In genomic region chr6:129030964-129031363, GRCm38 (mm10) we compare ENCODE assay signal across 42 mouse cellular contexts. TPM values are rescaled to one million over a fixed set of nuclear protein-coding genes. Genes with fewer than 3 reads are reported as not detected.
"Had no signal": no experiment of that assay in that cellular context is flagged by ENCODE, and none has a peak within 500 bp of the region (broad histone marks: within the 10 kb centered on the region; RNA-seq: fewer than 3 reads in every experiment).

No protein-coding gene starts in this region.

- H3K36me3 ChIP-seq: heart, embryonic 15.5 days; hindbrain, embryonic 10.5 days; hindbrain, embryonic 12.5 days; hindbrain, embryonic 13.5 days; hindbrain, embryonic 15.5 days; intestine, embryonic 15.5 days; kidney, embryonic 15.5 days had no signal

- H3K9ac ChIP-seq: heart, embryonic 15.5 days; hindbrain, embryonic 12.5 days; hindbrain, embryonic 13.5 days; hindbrain, embryonic 14.5 days; hindbrain, embryonic 15.5 days; intestine, embryonic 15.5 days; kidney, embryonic 15.5 days had no signal

- H3K27ac ChIP-seq: heart, embryonic 15.5 days; hindbrain, embryonic 10.5 days; hindbrain, embryonic 12.5 days; hindbrain, embryonic 13.5 days; hindbrain, embryonic 14.5 days; hindbrain, embryonic 15.5 days; hindbrain, postnatal 0 days; intestine, embryonic 15.5 days; kidney, embryonic 15.5 days; kidney, postnatal 0 days; layer of hippocampus, adult 2 months; left cerebral cortex, adult 2 months had no signal

- H3K4me1 ChIP-seq: heart, embryonic 15.5 days; hindbrain, embryonic 10.5 days; hindbrain, embryonic 12.5 days; hindbrain, embryonic 13.5 days; hindbrain, embryonic 15.5 days; intestine, embryonic 15.5 days; kidney, embryonic 15.5 days had no signal

- H3K4me3 ChIP-seq: heart, embryonic 15.5 days; hindbrain, embryonic 10.5 days; hindbrain, embryonic 12.5 days; hindbrain, embryonic 13.5 days; hindbrain, embryonic 15.5 days; intestine, embryonic 15.5 days; kidney, embryonic 15.5 days; layer of hippocampus, adult 2 months; left cerebral cortex, adult 2 months had no signal

- H3K9me3 ChIP-seq: heart, embryonic 15.5 days; hindbrain, embryonic 10.5 days; hindbrain, embryonic 12.5 days; hindbrain, embryonic 13.5 days; hindbrain, embryonic 15.5 days; intestine, embryonic 15.5 days; kidney, embryonic 15.5 days had no signal

- DNase-seq: heart, postnatal 10 days; heart, postnatal 14 days; heart, postnatal 36 days; heart, postnatal 4 days; kidney, adult 11 months; kidney, adult 18-20 months; kidney, adult 2 months; kidney, adult 8-10 months; kidney, adult 9 months; kidney, postnatal 10 days; kidney, postnatal 14 days; kidney, postnatal 25 days; kidney, postnatal 36 days; kidney, postnatal 4 days; layer of hippocampus, adult 9-11 months; layer of hippocampus, postnatal 36 days had no signal

- ATAC-seq: hindbrain, embryonic 16.5 days; hindbrain, postnatal 0 days; inflammation-experienced regulatory T-cells, adult 6 months; intestine, embryonic 15.5 days; intestine, embryonic 16.5 days; intestine, postnatal 0 days had no signal

- H3K27me3 ChIP-seq: heart, embryonic 15.5 days; hindbrain, embryonic 12.5 days; hindbrain, embryonic 15.5 days; intestine, embryonic 15.5 days; kidney, embryonic 15.5 days had no signal

RNA-seq across cellular contexts. Expression of gene Klrb1f, which starts 14.7 kb away (rescaled TPM):
- total RNA-seq: heart, postnatal 10 days; heart, postnatal 25 days; heart, postnatal 36 days; heart, postnatal 4 days; hindbrain, postnatal 0 days; layer of hippocampus, adult 18-20 months; layer of hippocampus, adult 2 months; layer of hippocampus, adult 8-10 months; layer of hippocampus, postnatal 10 days; layer of hippocampus, postnatal 14 days; layer of hippocampus, postnatal 25 days; layer of hippocampus, postnatal 36 days; left cerebral cortex, adult 18-20 months; left cerebral cortex, adult 2 months; left cerebral cortex, adult 8-10 months; left cerebral cortex, postnatal 10 days had no signal
- polyA plus RNA-seq: hindbrain, embryonic 11.5 days had no signal
